Mouse (Mus musculus): ENCODE results near the gene Rgs2.

DNA sequence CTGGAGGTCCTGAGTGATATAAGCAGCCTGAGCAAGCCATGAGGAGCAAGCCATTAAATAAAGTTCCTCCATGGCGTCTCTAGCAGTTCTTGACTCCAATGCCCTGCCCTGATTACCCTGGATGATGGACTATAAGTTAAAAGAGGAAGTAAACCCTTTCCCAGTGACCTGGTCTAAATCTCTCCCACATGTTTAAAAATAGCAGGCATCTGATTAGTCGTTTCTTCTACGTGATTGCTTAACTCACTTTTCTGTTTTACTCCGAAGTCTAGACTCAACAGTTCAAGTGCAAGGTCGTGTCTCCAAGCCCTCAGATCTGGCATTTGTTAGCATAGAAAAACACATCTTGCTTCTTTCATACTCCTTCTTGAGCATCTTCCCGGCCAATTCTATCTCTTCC is 15.2 kb downstream of the Rgs2 start:
- no peak for TF ChIP-seq POLR2A (IDR thresholded peaks at IDR 0.05; ENCODE audit: low read depth, low read length)
- no peak for TF ChIP-seq CTCF (conservative IDR thresholded peaks at IDR 0.05; ENCODE audit: insufficient read depth, insufficient read length, low read depth, low read length)

Data from kidney, adult 2 months (tissue).